In genomic region chr2:164516592-164516991, GRCm38 (mm10) we compare ENCODE assay signal across 26 mouse cellular contexts. TPM values are rescaled to one million over a fixed set of nuclear protein-coding genes. Genes with fewer than 3 reads are reported as not detected.
A peak's percentile ranks its signal among the peaks of the same experiment; 100 is the strongest.
DNase-seq lines count a peak whose midpoint lies in the region; ATAC-seq and TF ChIP-seq lines count a peak whose summit lies in the region.
"Had no signal": no experiment of that assay in that cellular context is flagged by ENCODE, and none has a peak within 500 bp of the region (broad histone marks: within the 10 kb centered on the region; RNA-seq: fewer than 3 reads in every experiment).

No protein-coding gene starts in this region.

- no peaks in the 10 kb centered on the region for H3K9me3 ChIP-seq in lung, embryonic 14.5 days (ENCODE audit: low read depth, low read length)
- no peaks in the 10 kb centered on the region for H3K9me3 ChIP-seq in forebrain, embryonic 10.5 days
- H3K9me3 ChIP-seq: forebrain, embryonic 12.5 days; hindbrain, embryonic 10.5 days had no signal

- 72% methylated on average over 11 of the region's 11 CpGs for WGBS in kidney, adult 2 months
- 78% methylated on average over 11 of the region's 11 CpGs for WGBS in lung, embryonic 14.5 days
- WGBS in olfactory bulb, adult 2 months: 81% methylated on average over 11 of the region's 11 CpGs
- WGBS in forebrain, embryonic 10.5 days: 93% methylated on average over 11 of the region's 11 CpGs

- H3K9ac ChIP-seq in lung, embryonic 14.5 days: no peak overlapping the region
- H3K9ac ChIP-seq: forebrain, embryonic 12.5 days; heart, embryonic 12.5 days; hindbrain, embryonic 14.5 days had no signal

- no peak overlapping the region for H3K4me3 ChIP-seq in kidney, adult 2 months (ENCODE audit: insufficient read depth, low read depth, low read length)
- no peak overlapping the region for H3K4me3 ChIP-seq in lung, embryonic 14.5 days (ENCODE audit: low read depth, low read length)
- no peak overlapping the region for H3K4me3 ChIP-seq in olfactory bulb, adult 2 months (ENCODE audit: insufficient read depth, low read depth, low read length)
- H3K4me3 ChIP-seq in forebrain, embryonic 10.5 days: no peak overlapping the region
- H3K4me3 ChIP-seq: forebrain, embryonic 12.5 days; heart, adult 2 months; heart, embryonic 12.5 days; hindbrain, embryonic 10.5 days had no signal

- H3K4me2 ChIP-seq in lung, embryonic 14.5 days: no peak overlapping the region
- H3K4me2 ChIP-seq: forebrain, embryonic 12.5 days; heart, embryonic 12.5 days; hindbrain, embryonic 14.5 days had no signal

- no peaks in the 10 kb centered on the region for H3K27me3 ChIP-seq in kidney, adult 2 months (replicated peaks; ENCODE audit: control insufficient read depth, insufficient read depth, low read length)
- no peaks in the 10 kb centered on the region for H3K27me3 ChIP-seq in lung, embryonic 14.5 days (ENCODE audit: insufficient read depth, low read length)
- peaks cover 1% of the 10 kb centered on the region; the same call in 1 of the 2 replicates for H3K27me3 ChIP-seq in forebrain, embryonic 10.5 days (ENCODE audit: poor library complexity, severe bottlenecking)
- H3K27me3 ChIP-seq: forebrain, embryonic 12.5 days had no signal

- TF ChIP-seq POLR2A in kidney, adult 2 months (IDR thresholded peaks at IDR 0.05; ENCODE audit: low read depth, low read length): no peak
- no peak for TF ChIP-seq POLR2A in olfactory bulb, adult 2 months (IDR thresholded peaks at IDR 0.05; ENCODE audit: insufficient read depth, low read depth, low read length)

- no peak for ATAC-seq in lung, embryonic 14.5 days (ENCODE audit: insufficient read depth)
- ATAC-seq: CD4-positive, CD25-positive, alpha-beta regulatory T cell, adult 4 months; forebrain, embryonic 16.5 days; intestine, embryonic 16.5 days had no signal

- H3K36me3 ChIP-seq in kidney, adult 2 months (ENCODE audit: control insufficient read depth, insufficient read depth, low read length): no peaks in the 10 kb centered on the region
- no peaks in the 10 kb centered on the region for H3K36me3 ChIP-seq in lung, embryonic 14.5 days (ENCODE audit: insufficient read depth)
- no peaks in the 10 kb centered on the region for H3K36me3 ChIP-seq in forebrain, embryonic 10.5 days (replicated peaks)
- H3K36me3 ChIP-seq: forebrain, embryonic 12.5 days; heart, embryonic 12.5 days; hindbrain, embryonic 10.5 days had no signal

- H3K4me1 ChIP-seq in kidney, adult 2 months (ENCODE audit: control insufficient read depth, insufficient read depth, low read length): no peaks in the 10 kb centered on the region
- H3K4me1 ChIP-seq in lung, embryonic 14.5 days (ENCODE audit: insufficient read depth): no peaks in the 10 kb centered on the region
- H3K4me1 ChIP-seq in olfactory bulb, adult 2 months (ENCODE audit: control insufficient read depth, insufficient read depth, low read length): no peaks in the 10 kb centered on the region; the same call in 1 of the 2 replicates
- H3K4me1 ChIP-seq in forebrain, embryonic 10.5 days: no peaks in the 10 kb centered on the region
- H3K4me1 ChIP-seq: hindbrain, embryonic 10.5 days had no signal

- no peak overlapping the region for H3K27ac ChIP-seq in kidney, adult 2 months (ENCODE audit: insufficient read depth, low read depth, low read length)
- H3K27ac ChIP-seq in lung, embryonic 14.5 days (ENCODE audit: low read depth): no peak overlapping the region
- peak overlapping the region; percentile 42; the same call in 1 of the 2 replicates for H3K27ac ChIP-seq in olfactory bulb, adult 2 months (ENCODE audit: insufficient read depth, low read depth, low read length)
- H3K27ac ChIP-seq in forebrain, embryonic 10.5 days: no peak overlapping the region
- H3K27ac ChIP-seq: forebrain, embryonic 12.5 days; heart, adult 2 months; hindbrain, embryonic 10.5 days; hindbrain, embryonic 14.5 days had no signal

- DNase-seq in kidney, adult 2 months: peak; percentile 25
- no peak for DNase-seq in kidney, adult 8-10 months
- DNase-seq in lung, embryonic 14.5 days: peak; percentile 33
- no peak for DNase-seq in lung, postnatal 4 days
- DNase-seq in Muller cell, postnatal 12 days (ENCODE audit: inconsistent ontology term): peak; percentile 48
- no peak for DNase-seq in forebrain, embryonic 10.5 days (ENCODE audit: extremely low spot score, low spot score)
- no peak for DNase-seq in right cerebral cortex, postnatal 4 days
- DNase-seq: adrenal gland, adult 2 months; adrenal gland, postnatal 25 days; B cell, adult 2 months; cerebellum, adult 8-10 months; cerebellum, postnatal 14 days; gastrocnemius, postnatal 10 days; heart, adult 2 months had no signal

- TF ChIP-seq CTCF in kidney, adult 2 months (conservative IDR thresholded peaks at IDR 0.05; ENCODE audit: insufficient read depth, insufficient read length, low read depth, low read length): no peak
- TF ChIP-seq CTCF in lung, embryonic 14.5 days (IDR thresholded peaks at IDR 0.05; ENCODE audit: low read depth): no peak
- no peak for TF ChIP-seq CTCF in olfactory bulb, adult 2 months (IDR thresholded peaks at IDR 0.05; ENCODE audit: insufficient read depth, low read depth, low read length)

RNA-seq across cellular contexts. Expression of gene Pigt, which starts 19.3 kb away (rescaled TPM):
- 101 and 123 TPM in 2 replicates for polyA plus RNA-seq in kidney, adult 2 months (2012; rRNA removed)
- polyA plus RNA-seq in lung, embryonic 14.5 days (2014; fragmentation: Nextera tagmentation; extraction: Ambion mirVana): 70.1 and 71.0 TPM in 2 replicates
- polyA plus RNA-seq in olfactory bulb, adult 2 months (2012; ENCODE audit: insufficient read depth, insufficient read length, low replicate concordance, missing spikeins): not detected in 2 replicates
- polyA plus RNA-seq in forebrain, embryonic 10.5 days (2016; fragmentation: Nextera tagmentation; extraction: Ambion mirVana): 38.5 and 42.0 TPM in 2 replicates

RNA-seq across cellular contexts. Expression of gene Dbndd2, which starts 30.7 kb away (rescaled TPM):
- 36.8 and 43.6 TPM in 2 replicates for polyA plus RNA-seq in kidney, adult 2 months (2012; rRNA removed)
- 4.4 and 5.3 TPM in 2 replicates for polyA plus RNA-seq in lung, embryonic 14.5 days (2014; fragmentation: Nextera tagmentation; extraction: Ambion mirVana)
- polyA plus RNA-seq in olfactory bulb, adult 2 months (2012; ENCODE audit: insufficient read depth, insufficient read length, low replicate concordance, missing spikeins): 84.6 TPM in 1 of 2 replicates, not detected in the other
- 3.1 and 4.8 TPM in 2 replicates for polyA plus RNA-seq in forebrain, embryonic 10.5 days (2016; fragmentation: Nextera tagmentation; extraction: Ambion mirVana)

RNA-seq across cellular contexts. Expression of gene Trp53tg5, which starts 43.1 kb away (rescaled TPM):
- polyA plus RNA-seq in kidney, adult 2 months (2012; rRNA removed): 0.10 TPM in 1 of 2 replicates, not detected in the other
- not detected in 2 replicates for polyA plus RNA-seq in lung, embryonic 14.5 days (2014; fragmentation: Nextera tagmentation; extraction: Ambion mirVana)
- not detected in 2 replicates for polyA plus RNA-seq in olfactory bulb, adult 2 months (2012; ENCODE audit: insufficient read depth, insufficient read length, low replicate concordance, missing spikeins)
- polyA plus RNA-seq in forebrain, embryonic 10.5 days (2016; fragmentation: Nextera tagmentation; extraction: Ambion mirVana): not detected in 2 replicates
- polyA plus RNA-seq: adrenal gland, adult 2 months; CD4-positive, CD25-positive, alpha-beta regulatory T cell, adult 4 months; cortical plate, adult 2 months; forebrain, embryonic 12.5 days; forebrain, embryonic 16.5 days; frontal cortex, adult 2 months; gonadal fat pad, adult 2 months; heart, adult 2 months; heart, embryonic 16.5 days; hindbrain, embryonic 10.5 days; intestine, embryonic 16.5 days had no signal

RNA-seq across cellular contexts. Expression of gene Wfdc2, which starts 45.6 kb away (rescaled TPM):
- polyA plus RNA-seq in kidney, adult 2 months (2012; rRNA removed): 459 and 460 TPM in 2 replicates
- polyA plus RNA-seq in lung, embryonic 14.5 days (2014; fragmentation: Nextera tagmentation; extraction: Ambion mirVana): 280 and 282 TPM in 2 replicates
- polyA plus RNA-seq in olfactory bulb, adult 2 months (2012; ENCODE audit: insufficient read depth, insufficient read length, low replicate concordance, missing spikeins): not detected in 2 replicates
- 57.8 and 71.3 TPM in 2 replicates for polyA plus RNA-seq in forebrain, embryonic 10.5 days (2016; fragmentation: Nextera tagmentation; extraction: Ambion mirVana)

RNA-seq across cellular contexts. Expression of gene Gm20458, which starts 55.8 kb away (rescaled TPM):
- polyA plus RNA-seq in kidney, adult 2 months (2012; rRNA removed): 22.1 and 23.4 TPM in 2 replicates
- polyA plus RNA-seq in lung, embryonic 14.5 days (2014; fragmentation: Nextera tagmentation; extraction: Ambion mirVana): 14.4 and 14.9 TPM in 2 replicates
- not detected in 2 replicates for polyA plus RNA-seq in olfactory bulb, adult 2 months (2012; ENCODE audit: insufficient read depth, insufficient read length, low replicate concordance, missing spikeins)
- 2.0 and 3.0 TPM in 2 replicates for polyA plus RNA-seq in forebrain, embryonic 10.5 days (2016; fragmentation: Nextera tagmentation; extraction: Ambion mirVana)
- polyA plus RNA-seq: CD4-positive, CD25-positive, alpha-beta regulatory T cell, adult 4 months had no signal

Comparison
In these comparisons a context has a peak if more than half of its experiments do, and no peak if none do; other contexts are left out.
1. DNase-seq: peak in kidney, adult 2 months (single experiment), lung, embryonic 14.5 days (single experiment) and Muller cell, postnatal 12 days (single experiment); none in kidney, adult 8-10 months (0 of 2), lung, postnatal 4 days (0 of 2), forebrain, embryonic 10.5 days (single experiment) and right cerebral cortex, postnatal 4 days (single experiment).